In genomic region chr17:35978811-35979400, GRCm38 (mm10) we compare ENCODE assay signal across 8 mouse cellular contexts. TPM values are rescaled to one million over a fixed set of nuclear protein-coding genes. Genes with fewer than 3 reads are reported as not detected.
DNase-seq lines count a peak whose midpoint lies in the region; ATAC-seq and TF ChIP-seq lines count a peak whose summit lies in the region.

No protein-coding gene starts in this region.

- 1% methylated on average over 41 of the region's 41 CpGs for WGBS in spleen, adult 2 months
- WGBS in stomach, embryonic 16.5 days: under 1% methylated on average over 41 of the region's 41 CpGs

- TF ChIP-seq CTCF in spleen, adult 2 months (IDR thresholded peaks at IDR 0.05; ENCODE audit: extremely low read depth, insufficient read depth, insufficient read length, insufficient replicate concordance): no peak

- H3K4me3 ChIP-seq in spleen, adult 2 months (ENCODE audit: extremely low read depth, insufficient read depth, insufficient read length): peak overlapping the region; percentile 96
- H3K4me3 ChIP-seq in stomach, embryonic 16.5 days (replicated peaks; ENCODE audit: low read length): peak overlapping the region; percentile 99

- DNase-seq in cerebellum, adult 11-12 months: no peak
- DNase-seq in spleen, adult 2 months (ENCODE audit: low read depth in 1 of 2, low spot score in 2 of 2): no peak
- DNase-seq in spleen, adult 12 weeks (ENCODE audit: low spot score): no peak
- peak; percentile 89 to 93 for DNase-seq in layer of hippocampus, postnatal 10 days (ENCODE audit: low spot score in 2 of 2)
- DNase-seq in lung, postnatal 36 days: peak; percentile 27

- H3K36me3 ChIP-seq in spleen, adult 2 months (ENCODE audit: control insufficient read depth, insufficient read depth, low read length): peaks cover 12% of the 10 kb centered on the region
- peaks cover 5% of the 10 kb centered on the region; the same call in 1 of the 2 replicates for H3K36me3 ChIP-seq in stomach, embryonic 16.5 days (ENCODE audit: control insufficient read depth, insufficient read depth, low read length)

- peak overlapping the region; percentile 89 for H3K4me2 ChIP-seq in stomach, embryonic 16.5 days (ENCODE audit: low read depth, low read length)

- H3K4me1 ChIP-seq in spleen, adult 2 months (ENCODE audit: control insufficient read depth, insufficient read depth, insufficient read length): peaks cover 8% of the 10 kb centered on the region; the same call in 1 of the 2 replicates
- peaks cover 18% of the 10 kb centered on the region for H3K4me1 ChIP-seq in stomach, embryonic 16.5 days (ENCODE audit: control insufficient read depth, insufficient read depth, low read length)

- H3K9ac ChIP-seq in stomach, embryonic 16.5 days (ENCODE audit: low read length): peak overlapping the region; percentile 91

- peak overlapping the region; percentile 96 for H3K27ac ChIP-seq in spleen, adult 2 months (ENCODE audit: insufficient read depth, low read length)
- H3K27ac ChIP-seq in stomach, embryonic 16.5 days (ENCODE audit: low read length): peak overlapping the region; percentile 96

- ATAC-seq in cerebellum, adult (ENCODE audit: insufficient number of reproducible peaks, low FRiP score, low TSS enrichment): peak; percentile 54
- ATAC-seq in frontal cortex, adult (ENCODE audit: low TSS enrichment): peak; percentile 73
- ATAC-seq in stomach, embryonic 16.5 days (ENCODE audit: insufficient read depth, low FRiP score): peak; percentile 63

- no peak for TF ChIP-seq POLR2A in spleen, adult 2 months (IDR thresholded peaks at IDR 0.05; ENCODE audit: low read depth, low read length)

- no peaks in the 10 kb centered on the region for H3K9me3 ChIP-seq in stomach, embryonic 16.5 days (replicated peaks; ENCODE audit: control insufficient read depth, low read length)

- no peaks in the 10 kb centered on the region for H3K27me3 ChIP-seq in spleen, adult 2 months (ENCODE audit: control insufficient read depth, insufficient read depth, low read length)
- H3K27me3 ChIP-seq in stomach, embryonic 16.5 days (ENCODE audit: control insufficient read depth, insufficient read depth, low read length): no peaks in the 10 kb centered on the region

RNA-seq across cellular contexts. Expression of gene Gnl1, which starts 0.7 kb away (rescaled TPM):
- 28.9 and 33.9 TPM in 2 replicates for polyA plus RNA-seq in spleen, adult 2 months (2012; rRNA removed)
- total RNA-seq in layer of hippocampus, postnatal 10 days (2021): 100 to 1,000 TPM; 123 to 128 TPM
- 42.7 and 45.0 TPM in 2 replicates for polyA plus RNA-seq in stomach, embryonic 16.5 days (2015; fragmentation: Nextera tagmentation; extraction: Ambion mirVana)

RNA-seq across cellular contexts. Expression of gene Prr3, which starts 1.1 kb away (rescaled TPM):
- polyA plus RNA-seq in spleen, adult 2 months (2012; rRNA removed): 19.3 and 24.3 TPM in 2 replicates
- 10 to 100 TPM; 72.1 to 79.2 TPM for total RNA-seq in layer of hippocampus, postnatal 10 days (2021)
- 23.4 and 25.6 TPM in 2 replicates for polyA plus RNA-seq in stomach, embryonic 16.5 days (2015; fragmentation: Nextera tagmentation; extraction: Ambion mirVana)

RNA-seq across cellular contexts. Expression of gene Abcf1, which starts 9.3 kb away (rescaled TPM):
- 65.1 and 79.6 TPM in 2 replicates for polyA plus RNA-seq in spleen, adult 2 months (2012; rRNA removed)
- 10 to 100 TPM; 86.2 to 86.6 TPM for total RNA-seq in layer of hippocampus, postnatal 10 days (2021)
- 87.7 and 88.9 TPM in 2 replicates for polyA plus RNA-seq in stomach, embryonic 16.5 days (2015; fragmentation: Nextera tagmentation; extraction: Ambion mirVana)

RNA-seq across cellular contexts. Expression of gene H2-T24, which starts 41.5 kb away (rescaled TPM):
- polyA plus RNA-seq in spleen, adult 2 months (2012; rRNA removed): 19.1 and 19.2 TPM in 2 replicates
- under 1 TPM; 0.54 to 0.80 TPM for total RNA-seq in layer of hippocampus, postnatal 10 days (2021)
- polyA plus RNA-seq in stomach, embryonic 16.5 days (2015; fragmentation: Nextera tagmentation; extraction: Ambion mirVana): 2.7 TPM in 2 replicates

RNA-seq across cellular contexts. Expression of gene H2-T23, which starts 53.7 kb away (rescaled TPM):
- 344 and 382 TPM in 2 replicates for polyA plus RNA-seq in spleen, adult 2 months (2012; rRNA removed)
- 1 to 10 TPM; 2.4 to 2.9 TPM for total RNA-seq in layer of hippocampus, postnatal 10 days (2021)
- 16.9 and 17.5 TPM in 2 replicates for polyA plus RNA-seq in stomach, embryonic 16.5 days (2015; fragmentation: Nextera tagmentation; extraction: Ambion mirVana)

Comparison
In these comparisons a context has a peak if more than half of its experiments do, and no peak if none do; other contexts are left out.
1. DNase-seq: peak in layer of hippocampus, postnatal 10 days (2 of 2) and lung, postnatal 36 days (single experiment); none in cerebellum, adult 11-12 months (single experiment), spleen, adult 2 months (0 of 2) and spleen, adult 12 weeks (single experiment).
2. Peak in every context shown above with its lines, with median percentiles within 50 percentile points of each other: ATAC-seq.